Mouse (Mus musculus): ENCODE data around the gene Gemin5. TPM values are rescaled to one million over a fixed set of nuclear protein-coding genes. Genes with fewer than 3 reads are reported as not detected.

The Gemin5 gene
- total RNA-seq, 1 experiment = 70.1 TPM

DNA sequence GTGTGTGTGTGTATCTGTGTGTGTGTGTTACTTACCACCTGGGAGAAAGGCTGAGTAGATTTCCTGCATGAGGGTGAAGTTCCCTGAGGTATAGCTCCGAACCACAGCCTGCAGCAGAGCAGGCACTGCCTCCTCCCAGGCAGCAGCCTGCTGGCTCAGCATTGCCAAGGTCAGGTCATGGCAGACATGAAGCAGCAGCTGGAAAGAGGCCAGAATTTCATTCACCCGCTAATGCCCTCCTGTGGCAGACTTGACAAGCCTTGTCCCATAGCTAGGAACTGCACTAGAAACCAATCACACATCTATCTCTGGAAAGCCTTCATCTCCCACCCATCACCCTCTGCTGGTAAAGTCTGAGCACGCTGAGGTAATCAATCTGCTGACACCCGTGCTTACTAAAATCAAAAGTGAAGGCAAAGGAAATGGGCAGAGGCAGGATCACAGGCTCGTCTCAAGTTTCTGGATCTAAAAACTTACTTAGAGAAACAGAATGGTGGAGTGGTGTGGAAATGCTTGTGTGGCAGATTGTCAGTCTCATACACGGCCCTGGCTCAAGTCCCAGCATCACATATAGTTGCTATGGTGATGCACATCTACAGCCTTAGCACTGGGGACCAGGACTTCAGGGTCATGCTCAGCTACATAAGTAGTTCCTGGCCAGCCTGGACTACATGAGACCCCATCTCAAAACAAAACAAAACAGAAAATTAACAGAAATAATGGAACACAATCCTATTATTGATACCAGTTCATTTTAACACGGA, 41.8 kb downstream of the Gemin5 start:
- H3K9ac ChIP-seq (ENCODE audit: insufficient read depth, low read depth, low read length, poor library complexity, severe bottlenecking) = no peak overlapping the region
- peaks cover 64% of the 10 kb centered on the region for H3K36me3 ChIP-seq (ENCODE audit: control insufficient read depth, insufficient read depth, low read length, poor library complexity, severe bottlenecking)
- TF ChIP-seq ZNF384 (IDR thresholded peaks at IDR 0.05; ENCODE audit: low read depth, low read length) (no peak), ZC3H11A (IDR thresholded peaks at IDR 0.05; ENCODE audit: borderline replicate concordance, low read depth, low read length) (no peak), HCFC1 (IDR thresholded peaks at IDR 0.05; ENCODE audit: borderline replicate concordance, insufficient read depth, low read length) (no peak), MAFK (IDR thresholded peaks at IDR 0.05; ENCODE audit: insufficient read depth, low read depth, low read length) (no peak), CHD2 (IDR thresholded peaks at IDR 0.05; ENCODE audit: low read depth, low read length) (no peak)
- no peaks in the 10 kb centered on the region for H3K4me1 ChIP-seq (ENCODE audit: control insufficient read depth in 2 of 2, insufficient read depth in 2 of 2, low read length in 2 of 2, poor library complexity in 1 of 2)
- H3K27ac ChIP-seq (ENCODE audit: insufficient read depth, low read depth, low read length, poor library complexity, severe bottlenecking) = no peak overlapping the region
- H3K4me3 ChIP-seq (ENCODE audit: insufficient read depth in 1 of 2, low read depth in 1 of 2, low read length in 2 of 2, poor library complexity in 1 of 2, severe bottlenecking in 1 of 2) = no peak overlapping the region
- DNase-seq (ENCODE audit: low read depth, low spot score) = no peak
- in situ Hi-C loops (cut with MboI; ENCODE audit: low sequenced_read_pairs in 2 of 2, unreplicated experiment in 2 of 2) = no loop called here
- H3K9me3 ChIP-seq (ENCODE audit: control insufficient read depth, insufficient read depth, low read depth, low read length) = no peaks in the 10 kb centered on the region

DNA sequence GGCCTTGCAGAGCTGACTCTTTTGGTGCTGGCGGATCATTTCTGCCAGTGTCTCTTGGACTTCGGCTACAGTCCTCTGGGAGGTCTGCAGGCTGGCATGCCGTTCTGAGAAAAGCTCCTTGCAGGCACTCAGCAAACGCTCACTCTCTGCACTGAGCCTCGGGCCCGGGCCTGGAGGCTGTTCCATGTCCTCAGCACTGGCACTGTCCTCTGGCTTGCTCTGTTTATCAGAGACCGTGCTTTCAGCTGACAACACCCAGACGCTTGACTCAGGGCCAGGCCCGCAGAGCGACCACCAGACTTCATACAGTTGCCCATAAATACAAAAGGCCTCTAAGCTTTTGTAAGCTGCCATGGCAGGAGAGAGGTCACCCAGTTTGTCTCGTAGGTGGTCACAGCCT, 43.3 kb downstream of the Gemin5 start:
- Histone ChIP-seq H3K9me3 (ENCODE audit: control insufficient read depth, insufficient read depth, low read depth, low read length) (no peaks in the 10 kb centered on the region), H3K27ac (ENCODE audit: insufficient read depth, low read depth, low read length, poor library complexity, severe bottlenecking) (no peak overlapping the region), H3K36me3 (ENCODE audit: control insufficient read depth, insufficient read depth, low read length, poor library complexity, severe bottlenecking) (peaks cover 65% of the 10 kb centered on the region), H3K4me3 (ENCODE audit: insufficient read depth in 1 of 2, low read depth in 1 of 2, low read length in 2 of 2, poor library complexity in 1 of 2, severe bottlenecking in 1 of 2) (no peak overlapping the region), H3K9ac (ENCODE audit: insufficient read depth, low read depth, low read length, poor library complexity, severe bottlenecking) (no peak overlapping the region), H3K4me1 (ENCODE audit: control insufficient read depth in 2 of 2, insufficient read depth in 2 of 2, low read length in 2 of 2, poor library complexity in 1 of 2) (no peaks in the 10 kb centered on the region)
- DNase-seq (ENCODE audit: low read depth, low spot score) = no peak
- in situ Hi-C loops (cut with MboI; ENCODE audit: low sequenced_read_pairs in 2 of 2, unreplicated experiment in 2 of 2) = no loop called here
- TF ChIP-seq HCFC1 (IDR thresholded peaks at IDR 0.05; ENCODE audit: borderline replicate concordance, insufficient read depth, low read length) (no peak), MAFK (IDR thresholded peaks at IDR 0.05; ENCODE audit: insufficient read depth, low read depth, low read length) (no peak), CHD2 (IDR thresholded peaks at IDR 0.05; ENCODE audit: low read depth, low read length) (no peak), ZNF384 (IDR thresholded peaks at IDR 0.05; ENCODE audit: low read depth, low read length) (no peak)

DNA sequence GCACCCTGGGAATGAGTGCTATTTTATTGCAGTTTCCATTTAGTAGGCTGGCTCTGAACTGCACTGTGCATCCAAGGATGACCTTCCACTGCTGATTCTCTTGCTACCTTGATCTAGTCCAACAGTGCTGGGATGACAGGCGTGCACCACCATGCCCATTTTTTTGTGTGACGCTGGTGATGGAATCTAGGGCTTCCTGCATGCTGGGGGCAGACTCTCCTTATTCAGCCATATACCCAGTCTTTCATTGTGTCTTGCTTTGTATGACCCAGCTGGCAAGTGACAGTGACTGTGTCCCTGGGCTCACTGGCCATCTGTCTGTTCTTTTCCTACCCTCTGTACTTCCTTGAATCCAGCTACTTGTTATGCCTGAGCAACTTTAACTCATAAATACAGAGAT, 44.6 kb downstream of the Gemin5 start:
- Histone ChIP-seq H3K36me3 (ENCODE audit: control insufficient read depth, insufficient read depth, low read length, poor library complexity, severe bottlenecking) (peaks cover 56% of the 10 kb centered on the region), H3K4me1 (ENCODE audit: control insufficient read depth in 2 of 2, insufficient read depth in 2 of 2, low read length in 2 of 2, poor library complexity in 1 of 2) (no peaks in the 10 kb centered on the region), H3K27ac (ENCODE audit: insufficient read depth, low read depth, low read length, poor library complexity, severe bottlenecking) (no peak overlapping the region), H3K4me3 (ENCODE audit: insufficient read depth in 1 of 2, low read depth in 1 of 2, low read length in 2 of 2, poor library complexity in 1 of 2, severe bottlenecking in 1 of 2) (no peak overlapping the region), H3K9ac (ENCODE audit: insufficient read depth, low read depth, low read length, poor library complexity, severe bottlenecking) (no peak overlapping the region), H3K9me3 (ENCODE audit: control insufficient read depth, insufficient read depth, low read depth, low read length) (no peaks in the 10 kb centered on the region)
- in situ Hi-C loops (cut with MboI; ENCODE audit: low sequenced_read_pairs in 2 of 2, unreplicated experiment in 2 of 2) = no loop called here
- DNase-seq (ENCODE audit: low read depth, low spot score) = no peak
- no peak for TF ChIP-seq ZC3H11A (IDR thresholded peaks at IDR 0.05; ENCODE audit: borderline replicate concordance, low read depth, low read length)
- no peak for TF ChIP-seq CHD2 (IDR thresholded peaks at IDR 0.05; ENCODE audit: low read depth, low read length)
- no peak for TF ChIP-seq ZNF384 (IDR thresholded peaks at IDR 0.05; ENCODE audit: low read depth, low read length)
- TF ChIP-seq MAFK (IDR thresholded peaks at IDR 0.05; ENCODE audit: insufficient read depth, low read depth, low read length) = no peak
- no peak for TF ChIP-seq HCFC1 (IDR thresholded peaks at IDR 0.05; ENCODE audit: borderline replicate concordance, insufficient read depth, low read length)

DNA sequence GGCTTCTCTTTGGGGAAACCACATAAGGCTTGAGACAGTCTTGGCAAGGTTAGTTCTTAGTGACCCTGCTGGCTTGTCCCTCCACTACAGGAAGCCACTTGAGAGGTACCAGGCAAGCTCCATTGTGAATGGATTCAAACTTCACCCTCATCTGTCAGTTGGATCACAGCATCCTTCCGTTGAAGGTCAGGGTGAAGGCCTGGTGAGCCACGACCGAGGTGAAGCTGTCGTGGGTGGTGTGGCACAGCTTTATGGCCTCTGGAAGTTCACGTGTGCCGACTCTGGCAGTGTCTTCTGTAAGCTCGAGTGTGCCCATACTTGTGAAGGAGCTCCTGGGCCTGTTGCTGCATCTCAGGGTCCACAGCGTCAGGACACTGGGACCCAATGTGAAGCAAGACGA, 47.0 kb downstream of the Gemin5 start:
- DNase-seq (ENCODE audit: low read depth, low spot score) = no peak
- in situ Hi-C loops (cut with MboI; ENCODE audit: low sequenced_read_pairs in 2 of 2, unreplicated experiment in 2 of 2) = no loop called here
- Histone ChIP-seq H3K36me3 (ENCODE audit: control insufficient read depth, insufficient read depth, low read length, poor library complexity, severe bottlenecking) (peaks cover 62% of the 10 kb centered on the region), H3K4me3 (ENCODE audit: insufficient read depth in 1 of 2, low read depth in 1 of 2, low read length in 2 of 2, poor library complexity in 1 of 2, severe bottlenecking in 1 of 2) (no peak overlapping the region), H3K4me1 (ENCODE audit: control insufficient read depth in 2 of 2, insufficient read depth in 2 of 2, low read length in 2 of 2, poor library complexity in 1 of 2) (0 out of 4 replicates have a peak, but pooled peaks cover 0 to 1% of the 10 kb centered on the region in 2 experiments), H3K9ac (ENCODE audit: insufficient read depth, low read depth, low read length, poor library complexity, severe bottlenecking) (no peak overlapping the region), H3K9me3 (ENCODE audit: control insufficient read depth, insufficient read depth, low read depth, low read length) (no peaks in the 10 kb centered on the region), H3K27ac (ENCODE audit: insufficient read depth, low read depth, low read length, poor library complexity, severe bottlenecking) (no peak overlapping the region)
- TF ChIP-seq ZNF384 (IDR thresholded peaks at IDR 0.05; ENCODE audit: low read depth, low read length) = no peak
- no peak for TF ChIP-seq HCFC1 (IDR thresholded peaks at IDR 0.05; ENCODE audit: borderline replicate concordance, insufficient read depth, low read length)
- no peak for TF ChIP-seq MAFK (IDR thresholded peaks at IDR 0.05; ENCODE audit: insufficient read depth, low read depth, low read length)
- TF ChIP-seq CHD2 (IDR thresholded peaks at IDR 0.05; ENCODE audit: low read depth, low read length) = no peak
- no peak for TF ChIP-seq ZC3H11A (IDR thresholded peaks at IDR 0.05; ENCODE audit: borderline replicate concordance, low read depth, low read length)
